Mouse (Mus musculus) ES-Bruce4 (cell line): ENCODE measurements at regions not wholly inside any gene's neighbourhood (a gene's known extent, or its start where the extent isn't known, plus 50 kb on each side); places are given as distances from the start of the nearest gene placed in this dataset.

Source experiments
- CTCF ChIP-seq: IDR thresholded peaks from one replicate; pipeline ENCODE4 v1.8.1; 2011; ENCODE audit warnings: low read depth, low read length
- POLR2A ChIP-seq: IDR thresholded peaks from one replicate; pipeline ENCODE4 v1.8.1; 2011; ENCODE audit warnings: low read length; ENCODE audit not compliant: insufficient read depth

- no peak for TF ChIP-seq POLR2A
- no peak for TF ChIP-seq CTCF
Observed at GRCm38 (mm10) chr16:30703831-30704230, 104.3 kb downstream of the Fam43a start.
